Mouse (Mus musculus): ENCODE results near the gene Slc4a4. TPM values are rescaled to one million over a fixed set of nuclear protein-coding genes. Genes with fewer than 3 reads are reported as not detected.
"Not testable (repeated sequence)": the region's sequence is repeated elsewhere in the genome, so short reads cannot be mapped to it uniquely, and the experiment has no call there.

Gene Slc4a4
- polyA plus RNA-seq, 1 experiment from 2014 or later, result 26.1 TPM

GRCm38 (mm10) chr5:88983170-88983569, 96.6 kb downstream of the Slc4a4 start:
- H3K9ac ChIP-seq (ENCODE audit: low read depth, low read length), result no peak overlapping the region
- H3K27me3 ChIP-seq (ENCODE audit: insufficient read depth, low read length), result no peaks in the 10 kb centered on the region
- no peak for TF ChIP-seq CTCF (IDR thresholded peaks at IDR 0.05; ENCODE audit: low read depth)
- H3K4me3 ChIP-seq (replicated peaks; ENCODE audit: low read depth, low read length), result no peak overlapping the region
- H3K27ac ChIP-seq, result no peak overlapping the region
- no peak for ATAC-seq (replicated peaks; ENCODE audit: low FRiP score, low read depth)
- no peaks in the 10 kb centered on the region for H3K4me1 ChIP-seq (replicated peaks; ENCODE audit: insufficient read depth, low read length)
- H3K36me3 ChIP-seq (ENCODE audit: insufficient read depth, low read length), result no peaks in the 10 kb centered on the region
- DNase-seq (ENCODE audit: low spot score), result no peak
- no peak overlapping the region for H3K4me2 ChIP-seq (ENCODE audit: low read length)
- WGBS, result 97% methylated on average over 2 of the region's 2 CpGs
- H3K9me3 ChIP-seq (replicated peaks; ENCODE audit: low read length), result no peaks in the 10 kb centered on the region

DNA sequence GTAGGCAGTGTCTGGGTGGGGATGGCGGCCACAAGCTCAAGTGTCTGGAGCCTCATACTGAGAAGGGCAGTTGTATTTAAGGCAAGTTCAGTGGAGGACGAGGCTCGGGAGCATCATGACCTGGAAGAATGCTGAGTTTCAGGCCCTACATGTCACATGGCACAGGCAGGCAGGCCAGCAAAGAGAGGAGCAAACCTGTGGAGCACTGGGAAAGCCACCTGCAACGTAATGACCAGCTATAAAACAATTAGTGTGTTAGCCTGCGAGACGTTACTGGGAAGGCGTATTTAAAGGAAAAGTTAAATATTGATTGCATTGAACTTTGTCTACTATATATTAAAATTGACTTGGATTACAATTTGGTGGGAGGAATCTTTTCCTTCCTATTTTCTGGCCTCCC, 97.0 kb downstream of the Slc4a4 start:
- Histone ChIP-seq H3K27ac (no peak overlapping the region), H3K4me1 (replicated peaks; ENCODE audit: insufficient read depth, low read length) (no peaks in the 10 kb centered on the region), H3K36me3 (ENCODE audit: insufficient read depth, low read length) (no peaks in the 10 kb centered on the region), H3K9ac (ENCODE audit: low read depth, low read length) (no peak overlapping the region), H3K4me2 (ENCODE audit: low read length) (no peak overlapping the region), H3K9me3 (replicated peaks; ENCODE audit: low read length) (no peaks in the 10 kb centered on the region), H3K4me3 (replicated peaks; ENCODE audit: low read depth, low read length) (no peak overlapping the region), H3K27me3 (ENCODE audit: insufficient read depth, low read length) (no peaks in the 10 kb centered on the region)
- ATAC-seq (replicated peaks; ENCODE audit: low FRiP score, low read depth), result no peak
- no peak for TF ChIP-seq CTCF (IDR thresholded peaks at IDR 0.05; ENCODE audit: low read depth)
- 73% methylated on average over 7 of the region's 7 CpGs for WGBS
- DNase-seq (ENCODE audit: low spot score), result no peak

GRCm38 (mm10) chr5:88989018-88989417, 102.4 kb downstream of the Slc4a4 start:
- Histone ChIP-seq H3K27ac (no peak overlapping the region), H3K4me3 (replicated peaks; ENCODE audit: low read depth, low read length) (no peak overlapping the region), H3K4me2 (ENCODE audit: low read length) (no peak overlapping the region), H3K36me3 (ENCODE audit: insufficient read depth, low read length) (no peaks in the 10 kb centered on the region), H3K9ac (ENCODE audit: low read depth, low read length) (no peak overlapping the region), H3K4me1 (replicated peaks; ENCODE audit: insufficient read depth, low read length) (0 out of 2 replicates have a peak, but pooled peaks cover 7% of the 10 kb centered on the region), H3K9me3 (replicated peaks; ENCODE audit: low read length) (no peaks in the 10 kb centered on the region), H3K27me3 (ENCODE audit: insufficient read depth, low read length) (no peaks in the 10 kb centered on the region)
- DNase-seq (ENCODE audit: low spot score) (no peak), ATAC-seq (replicated peaks; ENCODE audit: low FRiP score, low read depth) (peak; percentile 52; the same call in 1 of the 2 replicates)
- TF ChIP-seq CTCF (IDR thresholded peaks at IDR 0.05; ENCODE audit: low read depth), result peak; percentile 15; the same call in 1 of the 2 replicates

DNA sequence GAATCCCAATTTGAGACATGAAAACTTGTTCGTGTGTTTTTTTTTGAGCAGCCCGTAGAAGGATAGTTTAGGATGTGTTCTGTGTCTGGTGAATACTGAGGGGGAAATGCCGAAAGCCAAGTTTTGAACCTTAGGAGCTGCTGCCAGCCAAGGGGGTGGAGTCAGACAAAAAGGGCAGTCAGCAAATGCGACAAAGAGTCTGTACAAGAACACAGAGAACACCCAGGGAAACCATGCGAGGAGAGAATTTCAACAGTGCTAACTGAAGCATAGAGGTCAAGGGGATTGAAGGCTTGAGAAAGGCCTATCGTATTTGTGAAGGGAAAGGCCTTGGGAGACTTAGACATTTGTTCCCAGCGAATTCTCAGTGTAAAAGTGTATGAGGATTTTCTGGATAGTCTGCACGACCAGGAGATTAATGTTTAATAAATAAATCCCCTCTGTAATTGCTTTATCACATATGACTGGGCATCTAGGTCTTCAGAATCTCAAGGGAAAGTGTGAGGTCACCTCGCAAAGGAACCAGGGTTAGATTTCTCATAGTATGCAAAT, 103.7 kb downstream of the Slc4a4 start:
- Histone ChIP-seq H3K4me1 (replicated peaks; ENCODE audit: insufficient read depth, low read length) (0 out of 2 replicates have a peak, but pooled peaks cover 7% of the 10 kb centered on the region), H3K36me3 (ENCODE audit: insufficient read depth, low read length) (no peaks in the 10 kb centered on the region), H3K4me3 (replicated peaks; ENCODE audit: low read depth, low read length) (no peak overlapping the region), H3K9me3 (replicated peaks; ENCODE audit: low read length) (no peaks in the 10 kb centered on the region), H3K27ac (no peak overlapping the region), H3K27me3 (ENCODE audit: insufficient read depth, low read length) (no peaks in the 10 kb centered on the region), H3K9ac (ENCODE audit: low read depth, low read length) (no peak overlapping the region), H3K4me2 (ENCODE audit: low read length) (no peak overlapping the region)
- peak; percentile 53 for DNase-seq (ENCODE audit: low spot score)
- TF ChIP-seq CTCF (IDR thresholded peaks at IDR 0.05; ENCODE audit: low read depth), result no peak
- 54% methylated on average over 9 of the region's 9 CpGs for WGBS
- ATAC-seq (replicated peaks; ENCODE audit: low FRiP score, low read depth), result peak; percentile 52

- not testable (repeated sequence) for H3K4me3 ChIP-seq (replicated peaks; ENCODE audit: low read depth, low read length); H3K9ac ChIP-seq (ENCODE audit: low read depth, low read length); H3K9me3 ChIP-seq (replicated peaks; ENCODE audit: low read length); H3K36me3 ChIP-seq (ENCODE audit: insufficient read depth, low read length); H3K27ac ChIP-seq; H3K4me1 ChIP-seq (replicated peaks; ENCODE audit: insufficient read depth, low read length); H3K27me3 ChIP-seq (ENCODE audit: insufficient read depth, low read length); DNase-seq (ENCODE audit: low spot score); ATAC-seq (replicated peaks; ENCODE audit: low FRiP score, low read depth); H3K4me2 ChIP-seq (ENCODE audit: low read length)
- WGBS, result 88% methylated on average over 2 of the region's 2 CpGs
Observed at GRCm38 (mm10) chr5:88991309-88991708, 104.7 kb downstream of the Slc4a4 start.

DNA sequence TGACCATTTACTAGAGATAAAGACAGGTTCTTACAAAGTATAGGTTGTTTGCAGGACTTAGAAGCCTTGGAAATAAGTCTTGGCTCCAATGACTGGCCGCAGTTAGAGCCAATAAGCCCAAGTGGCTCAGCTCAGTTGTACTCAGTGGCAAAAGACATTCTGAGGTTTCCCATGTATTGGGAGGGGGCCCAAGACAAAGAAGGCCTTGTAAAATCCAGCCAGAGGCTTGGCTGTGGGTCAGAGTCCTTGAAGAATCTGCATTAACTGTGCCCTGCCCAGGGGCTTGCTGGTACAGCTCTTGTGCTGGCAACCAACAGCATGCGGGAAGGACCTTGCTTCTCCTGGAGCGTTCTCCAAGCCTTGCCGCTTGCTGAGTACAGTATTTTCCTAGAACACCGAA, 107.9 kb downstream of the Slc4a4 start:
- Histone ChIP-seq H3K27me3 (ENCODE audit: insufficient read depth, low read length) (no peaks in the 10 kb centered on the region), H3K4me2 (ENCODE audit: low read length) (no peak overlapping the region), H3K36me3 (ENCODE audit: insufficient read depth, low read length) (no peaks in the 10 kb centered on the region), H3K27ac (no peak overlapping the region), H3K9me3 (replicated peaks; ENCODE audit: low read length) (no peaks in the 10 kb centered on the region), H3K4me1 (replicated peaks; ENCODE audit: insufficient read depth, low read length) (0 out of 2 replicates have a peak, but pooled peaks cover 7% of the 10 kb centered on the region), H3K4me3 (replicated peaks; ENCODE audit: low read depth, low read length) (no peak overlapping the region), H3K9ac (ENCODE audit: low read depth, low read length) (no peak overlapping the region)
- ATAC-seq (replicated peaks; ENCODE audit: low FRiP score, low read depth), result no peak
- WGBS, result 94% methylated on average over 5 of the region's 5 CpGs
- no peak for TF ChIP-seq CTCF (IDR thresholded peaks at IDR 0.05; ENCODE audit: low read depth)
- DNase-seq (ENCODE audit: low spot score), result no peak

GRCm38 (mm10) chr5:88996246-88996645, 109.6 kb downstream of the Slc4a4 start:
- no peak for DNase-seq (ENCODE audit: low spot score)

More at GRCm38 (mm10) chr5:88996246-88996645, 109.6 kb downstream of the Slc4a4 start:
- no peaks in the 10 kb centered on the region for H3K27me3 ChIP-seq (ENCODE audit: insufficient read depth, low read length)
- H3K4me2 ChIP-seq (ENCODE audit: low read length), result no peak overlapping the region
- no peaks in the 10 kb centered on the region for H3K4me1 ChIP-seq (replicated peaks; ENCODE audit: insufficient read depth, low read length)
- 96% methylated on average over 8 of the region's 8 CpGs for WGBS
- H3K9me3 ChIP-seq (replicated peaks; ENCODE audit: low read length), result no peaks in the 10 kb centered on the region
- H3K9ac ChIP-seq (ENCODE audit: low read depth, low read length), result no peak overlapping the region
- H3K36me3 ChIP-seq (ENCODE audit: insufficient read depth, low read length), result no peaks in the 10 kb centered on the region
- ATAC-seq (replicated peaks; ENCODE audit: low FRiP score, low read depth), result no peak
- no peak overlapping the region for H3K4me3 ChIP-seq (replicated peaks; ENCODE audit: low read depth, low read length)
- TF ChIP-seq CTCF (IDR thresholded peaks at IDR 0.05; ENCODE audit: low read depth), result no peak
- H3K27ac ChIP-seq, result no peak overlapping the region

All from kidney, postnatal 0 days (tissue).